Mouse (Mus musculus) bone marrow, adult 2 months (tissue): ENCODE measurements at regions not wholly inside any gene's neighbourhood (a gene's known extent, or its start where the extent isn't known, plus 50 kb on each side); places are given as distances from the start of the nearest gene placed in this dataset.

Source experiments
- H3K27ac ChIP-seq: fragments of 200-500 bp; 2 replicates; pipeline ENCODE4 v1.5.1; 2012; ENCODE audit warnings: low read depth, mild to moderate bottlenecking, control low read depth, inconsistent platforms, low read length; ENCODE audit not compliant: control insufficient read depth, poor library complexity, insufficient read depth
- H3K4me1 ChIP-seq: fragments of 200-500 bp; 2 replicates; pipeline ENCODE4 v1.6.1; 2011; ENCODE audit warnings: low read length; ENCODE audit not compliant: control insufficient read depth, insufficient read depth
- H3K4me3 ChIP-seq: fragments of 200-500 bp; replicated peaks from 2 replicates; pipeline ENCODE3; 2011; ENCODE audit warnings: mild to moderate bottlenecking, low read depth, low read length, control low read depth; ENCODE audit not compliant: control insufficient read depth
- CTCF ChIP-seq: fragments of 200-500 bp; IDR thresholded peaks from 2 replicates; pipeline ENCODE4 v1.5.1; 2011; ENCODE audit warnings: low read length, control low read depth; ENCODE audit not compliant: control insufficient read depth, insufficient read depth
- POLR2A ChIP-seq: fragments of 200-500 bp; IDR thresholded peaks from 2 replicates; pipeline ENCODE4 v1.6.1; 2011; ENCODE audit warnings: low read depth, mild to moderate bottlenecking, control low read depth, low read length, borderline replicate concordance; ENCODE audit not compliant: control insufficient read depth
- WGBS: fragments of 180-500 bp; shearing (Covaris S2); methylation state at CpG from one replicate; pipeline ENCODE4 v1.1.7; 2018; 5-methylcytosine and 5-hydroxymethylcytosine counted together

DNA sequence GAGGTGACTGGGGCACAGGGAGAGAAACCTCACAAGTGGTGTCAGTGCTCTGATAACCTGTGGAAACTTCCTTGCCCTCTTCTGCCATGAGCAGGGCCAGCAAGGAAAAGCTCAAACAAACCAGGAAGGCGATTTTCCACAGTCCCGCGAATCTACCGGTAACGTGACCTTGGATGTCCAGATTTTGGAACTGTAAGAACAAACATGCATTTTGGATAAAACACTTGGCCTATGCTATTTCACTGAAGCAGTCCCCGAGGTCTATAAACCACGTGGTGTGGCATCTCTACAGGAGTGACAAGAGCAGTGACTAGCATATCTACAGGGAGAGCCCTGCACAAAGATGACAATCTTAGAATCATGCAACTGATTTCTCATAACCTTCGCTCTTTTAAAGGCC is 211.9 kb upstream of the Daam1 start:
- Histone ChIP-seq H3K4me1 (no peaks in the 10 kb centered on the region), H3K27ac (no peak overlapping the region), H3K4me3 (no peak overlapping the region)
- 80% methylated on average over 8 of the region's 8 CpGs for WGBS
- TF ChIP-seq CTCF (no peak), POLR2A (no peak)

DNA sequence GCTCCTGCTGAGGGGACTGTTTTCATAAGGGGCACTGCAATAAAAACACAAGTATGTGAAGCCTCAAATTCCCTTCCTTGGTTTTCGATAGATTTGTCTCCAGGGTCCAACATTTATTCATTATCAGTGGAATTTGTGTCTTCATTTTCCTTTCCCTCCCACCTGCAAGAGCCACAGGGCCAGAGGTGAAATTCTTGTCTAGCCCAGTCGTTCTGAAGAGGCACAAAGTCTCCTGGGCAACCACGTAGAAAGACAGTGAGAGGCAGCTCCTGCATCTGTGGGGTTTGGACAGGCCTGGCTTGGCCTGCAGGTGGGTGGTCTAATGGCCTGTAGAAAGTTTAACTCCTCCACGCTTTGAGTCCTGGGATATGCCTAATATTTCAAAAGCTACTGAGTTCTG is 211.3 kb upstream of the Daam1 start:
- Histone ChIP-seq H3K4me3 (no peak overlapping the region), H3K27ac (no peak overlapping the region), H3K4me1 (no peaks in the 10 kb centered on the region)
- WGBS: 61% methylated on average over 4 of the region's 4 CpGs
- TF ChIP-seq CTCF (no peak), POLR2A (no peak)

DNA sequence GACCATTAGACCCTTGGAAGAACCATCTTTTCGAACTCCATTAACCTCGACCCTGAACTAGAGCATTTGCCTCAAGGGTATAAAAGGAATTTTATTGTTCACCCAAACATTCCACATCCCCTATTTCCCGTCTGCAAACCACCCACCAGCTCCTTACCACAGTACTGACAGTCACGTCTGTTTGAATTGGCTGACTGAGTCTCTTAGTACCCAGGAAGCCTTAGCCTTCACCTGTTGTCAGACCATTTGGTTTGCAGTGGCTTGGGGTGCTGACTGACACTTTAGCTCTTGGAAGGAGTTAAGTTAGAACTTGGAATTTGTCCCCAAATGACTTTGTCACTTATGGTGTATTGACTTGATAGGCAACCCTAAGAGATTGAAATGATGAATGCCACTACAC is 209.3 kb upstream of the Daam1 start:
- 56% methylated on average over 4 of the region's 4 CpGs for WGBS
- H3K27ac ChIP-seq: no peak overlapping the region
- no peak for TF ChIP-seq POLR2A
- TF ChIP-seq CTCF: no peak
- no peaks in the 10 kb centered on the region; the same call in 1 of the 2 replicates for H3K4me1 ChIP-seq
- H3K4me3 ChIP-seq: no peak overlapping the region

DNA sequence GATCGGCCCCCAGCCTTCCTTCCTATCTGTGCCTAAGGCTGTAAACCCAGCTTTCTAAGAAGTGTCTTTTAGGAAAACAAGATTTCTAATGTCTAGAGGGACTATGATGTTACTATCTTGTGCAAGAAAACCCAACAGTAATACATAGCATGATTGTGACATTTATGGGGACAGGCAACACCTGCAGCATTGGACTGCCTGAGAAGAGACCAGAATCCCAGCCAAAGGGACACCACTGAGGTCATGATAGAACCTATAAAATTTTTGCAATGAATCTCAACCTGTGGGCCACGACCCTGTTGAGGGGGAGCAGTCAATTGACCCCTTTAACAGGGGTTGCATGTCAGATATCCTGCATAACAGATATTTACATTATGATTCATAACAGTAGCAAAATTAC is 208.1 kb upstream of the Daam1 start:
- TF ChIP-seq CTCF: no peak
- no peak for TF ChIP-seq POLR2A
- WGBS: 61% methylated on average over 2 of the region's 2 CpGs
- Histone ChIP-seq H3K27ac (no peak overlapping the region), H3K4me1 (no peaks in the 10 kb centered on the region; the same call in 1 of the 2 replicates), H3K4me3 (no peak overlapping the region)

DNA sequence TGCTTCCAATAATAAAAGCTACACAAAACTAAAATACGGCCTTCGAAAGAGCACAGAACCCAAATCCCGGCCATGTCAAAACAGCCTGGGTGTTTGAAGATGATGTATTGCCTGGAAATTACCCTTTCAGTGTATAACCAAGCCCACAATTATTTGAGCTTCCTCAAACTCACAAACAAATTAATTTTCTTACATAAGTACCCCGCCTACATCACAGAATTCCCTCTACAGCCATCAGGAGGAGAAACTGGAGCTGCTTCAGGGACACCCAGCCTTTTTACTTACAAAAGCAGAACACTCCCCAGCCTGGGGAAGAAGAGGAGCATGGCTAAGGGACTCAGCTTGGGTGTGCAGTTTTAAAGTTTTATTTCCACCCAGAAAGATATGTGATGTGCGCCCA is 207.6 kb upstream of the Daam1 start:
- Histone ChIP-seq H3K4me3 (no peak overlapping the region), H3K4me1 (no peaks in the 10 kb centered on the region; the same call in 1 of the 2 replicates), H3K27ac (no peak overlapping the region)
- TF ChIP-seq POLR2A (no peak), CTCF (no peak)
- 79% methylated on average over 5 of the region's 5 CpGs for WGBS

DNA sequence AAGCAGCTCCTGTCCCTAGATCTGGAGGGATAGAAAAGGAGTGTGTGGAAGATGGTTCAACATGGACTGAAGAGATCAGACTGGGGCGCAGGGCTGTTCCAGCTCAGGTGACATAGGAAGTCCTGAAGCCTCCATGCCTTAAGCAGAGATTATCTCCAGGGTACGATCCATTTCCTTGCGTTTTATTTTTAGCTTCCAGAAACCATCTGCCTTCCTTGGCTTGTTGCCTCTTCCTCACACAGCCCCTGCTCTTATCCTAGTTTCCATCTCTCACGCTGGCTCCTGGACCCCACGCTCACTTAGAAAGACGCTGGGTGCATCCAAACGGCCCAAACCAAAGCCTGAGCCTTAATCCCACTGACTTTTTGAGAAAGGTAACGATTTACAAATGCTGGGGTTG is 206.8 kb upstream of the Daam1 start:
- H3K4me1 ChIP-seq: no peaks in the 10 kb centered on the region; the same call in 1 of the 2 replicates
- TF ChIP-seq CTCF (no peak), POLR2A (no peak)
- 82% methylated on average over 8 of the region's 8 CpGs for WGBS

DNA sequence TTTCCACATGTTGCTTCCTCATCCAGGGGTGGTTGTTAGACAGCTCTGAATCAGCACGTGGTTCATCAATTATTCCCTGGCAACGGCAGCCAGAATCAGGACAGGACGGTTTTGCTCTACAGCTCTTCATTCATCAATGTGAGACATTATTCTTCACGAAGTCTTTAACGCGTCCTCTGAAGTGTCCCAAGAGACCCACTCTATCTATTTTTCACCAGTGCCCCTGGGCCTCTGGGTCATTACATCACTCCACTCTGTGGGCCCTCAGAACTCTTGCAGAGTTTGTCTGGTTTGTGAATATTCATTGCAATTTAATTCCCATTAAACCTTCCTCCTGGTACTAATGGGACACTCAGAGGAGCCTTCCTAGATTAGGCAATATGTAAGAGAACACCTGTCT is 206.2 kb upstream of the Daam1 start:
- no peak overlapping the region for H3K27ac ChIP-seq
- no peaks in the 10 kb centered on the region; the same call in 1 of the 2 replicates for H3K4me1 ChIP-seq
- 77% methylated on average over 6 of the region's 6 CpGs for WGBS
- H3K4me3 ChIP-seq: no peak overlapping the region
- TF ChIP-seq CTCF (no peak), POLR2A (no peak)

More for the DNA sequence above, 206.8 kb upstream of the Daam1 start:
- H3K27ac ChIP-seq: no peak overlapping the region
- no peak overlapping the region for H3K4me3 ChIP-seq

DNA sequence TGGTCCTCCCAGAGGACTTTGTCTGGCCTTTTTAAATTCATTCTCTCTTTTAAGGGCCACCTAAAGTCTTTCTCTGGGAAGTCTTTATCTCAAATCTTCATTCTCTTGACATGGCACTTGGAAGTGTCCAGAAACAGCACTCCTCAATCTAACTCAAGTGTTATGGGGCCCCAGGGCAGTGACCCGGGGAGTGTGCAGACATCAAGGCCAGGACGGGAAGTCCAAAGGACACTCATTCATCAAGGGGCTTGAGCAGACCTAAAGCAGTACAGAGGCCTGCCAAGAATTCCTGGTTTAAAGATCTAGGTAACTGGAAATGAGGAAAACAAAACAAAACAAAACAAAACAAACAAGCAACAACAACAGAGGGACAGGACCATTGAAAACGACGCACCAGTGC is 205.8 kb upstream of the Daam1 start:
- no peak overlapping the region for H3K27ac ChIP-seq
- H3K4me3 ChIP-seq: no peak overlapping the region
- 74% methylated on average over 4 of the region's 4 CpGs for WGBS
- no peaks in the 10 kb centered on the region; the same call in 1 of the 2 replicates for H3K4me1 ChIP-seq
- TF ChIP-seq POLR2A: no peak
- no peak for TF ChIP-seq CTCF

DNA sequence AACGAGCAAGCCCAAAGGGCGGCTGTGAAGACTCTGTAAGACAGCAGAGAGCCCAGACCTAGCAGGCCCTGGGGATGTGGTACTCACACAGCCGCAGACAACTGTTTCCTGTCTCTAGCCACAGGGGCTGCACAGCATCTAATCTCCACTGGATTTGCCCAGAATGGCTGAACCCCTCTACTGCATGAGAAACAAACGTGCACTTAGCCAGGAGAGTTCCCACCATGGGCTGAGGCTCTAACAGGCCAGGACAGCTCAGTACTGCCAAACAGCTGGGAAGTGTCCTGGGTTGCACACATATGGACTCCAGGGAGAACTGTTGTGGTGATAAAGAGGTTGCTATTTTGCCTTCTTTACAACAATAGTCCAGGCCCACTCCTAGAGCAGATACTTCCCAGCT is 204.1 kb upstream of the Daam1 start:
- no peak overlapping the region for H3K27ac ChIP-seq
- H3K4me3 ChIP-seq: no peak overlapping the region
- 6% methylated on average over 4 of the region's 4 CpGs for WGBS
- H3K4me1 ChIP-seq: no peaks in the 10 kb centered on the region; the same call in 1 of the 2 replicates
- TF ChIP-seq POLR2A: no peak
